Mouse (Mus musculus) thymus, adult 2 months (tissue): ENCODE results near the gene Mbtps2.

Experiments
- CTCF ChIP-seq: fragments of 200-500 bp; IDR thresholded peaks from 2 replicates; pipeline ENCODE4 v1.5.1; 2012; ENCODE audit warnings: mild to moderate bottlenecking, control low read depth, low read length, moderate library complexity, borderline replicate concordance; ENCODE audit not compliant: control insufficient read depth, poor library complexity, insufficient read depth; ENCODE audit errors: extremely low read depth
- POLR2A ChIP-seq: fragments of 200-500 bp; IDR thresholded peaks from 2 replicates; pipeline ENCODE4 v1.6.1; 2012; ENCODE audit warnings: mild to moderate bottlenecking, low read length, control low read depth, moderate library complexity; ENCODE audit not compliant: control insufficient read depth, poor library complexity, insufficient read depth; ENCODE audit errors: extremely low read depth

DNA sequence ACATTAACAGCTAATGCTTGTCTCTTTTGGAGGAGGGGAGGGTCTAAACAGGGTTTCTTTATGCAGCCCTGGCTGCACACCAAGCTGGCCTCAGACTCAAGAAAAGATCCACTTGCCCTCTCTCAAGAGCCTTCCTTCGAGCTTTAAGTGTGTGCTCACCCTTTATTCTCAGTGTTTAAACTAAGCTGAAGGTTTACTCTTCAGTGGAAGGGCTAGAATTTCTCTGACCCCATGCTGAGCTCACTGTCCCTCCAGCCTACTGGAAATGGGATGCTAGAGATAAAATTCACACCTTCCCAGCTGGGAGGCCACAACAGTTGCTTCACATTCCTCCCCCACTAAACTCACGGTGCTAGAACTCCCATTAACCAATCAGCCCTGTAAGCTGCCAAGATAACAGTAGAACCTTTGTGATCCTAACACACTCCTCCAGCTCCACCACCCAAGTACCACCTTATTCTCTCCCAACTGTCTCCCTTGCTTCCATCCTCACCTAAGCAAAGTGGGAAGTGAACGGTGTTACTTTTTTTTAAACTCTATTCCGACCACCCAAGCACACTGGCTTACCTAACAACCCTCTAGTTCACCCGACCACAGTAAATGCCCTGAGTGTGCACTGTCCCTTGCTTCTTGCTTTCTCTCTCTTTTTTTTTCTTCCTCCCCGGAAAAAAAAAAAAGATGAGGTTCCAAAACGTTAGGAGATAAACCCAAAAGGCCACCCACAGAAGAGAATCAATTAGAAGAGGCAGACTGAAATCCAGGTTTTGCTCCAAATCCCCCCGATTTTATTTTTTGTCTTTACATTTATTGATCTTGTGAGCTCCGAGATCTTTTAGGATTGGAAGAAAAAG is 108.4 kb downstream of the Mbtps2 start:
- TF ChIP-seq CTCF: no peak
- no peak for TF ChIP-seq POLR2A
